Mouse (Mus musculus): Measurements from ENCODE around the gene Klf6.

The Klf6 gene

GRCm38 (mm10) chr13:5913201-5913600 lies 51.9 kb downstream of the Klf6 start:
- no peak for DNase-seq

DNA sequence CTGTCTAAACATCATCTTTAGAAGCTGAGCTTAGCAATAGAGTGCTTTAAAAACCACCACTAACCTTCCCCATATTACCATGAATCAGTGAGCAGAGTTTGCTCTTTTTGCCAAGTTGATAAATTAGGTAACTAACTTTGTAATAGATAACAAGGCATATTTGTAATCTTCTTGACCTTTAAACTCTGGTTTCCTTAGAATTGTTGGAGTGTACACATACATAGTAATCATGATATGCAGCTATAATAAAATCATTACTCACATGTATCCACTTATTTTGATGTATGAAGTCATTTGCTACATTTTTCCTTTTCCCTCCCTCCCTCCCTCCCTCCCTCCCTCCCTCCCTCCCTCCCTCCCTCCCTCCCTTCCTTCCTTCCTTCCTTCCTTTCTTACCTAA lies 56.1 kb downstream of the Klf6 start:
- no peak for DNase-seq

GRCm38 (mm10) chr13:5919966-5920365 lies 58.7 kb downstream of the Klf6 start:
- no peak for DNase-seq
